Mouse (Mus musculus) MEL (cell line): ENCODE results near the gene Slx1b. TPM values are rescaled to one million over a fixed set of nuclear protein-coding genes. Genes with fewer than 3 reads are reported as not detected.

ENCODE experiments used
- DNase-seq: peaks from one replicate; pipeline ENCODE4 v3.0.0; 2011; ENCODE audit warnings: low read depth, low spot score
- H3K27ac ChIP-seq: 2 replicates; pipeline ENCODE4 v1.5.1; 2012; ENCODE audit warnings: low read depth, mild to moderate bottlenecking, control low read depth, low read length, moderate library complexity; ENCODE audit not compliant: control insufficient read depth
- H3K27me3 ChIP-seq, 2 experiments: fragments of 150-350 bp in 1 of 2; sonication (generic) in 1 of 2; 2 replicates each; pipeline ENCODE4 v1.6.1; 2012; ENCODE audit warnings: low read length in 2 of 2, mild to moderate bottlenecking in 2 of 2, improper control_type of control experiment in 1 of 2, moderate library complexity in 1 of 2; ENCODE audit not compliant: insufficient read depth in 2 of 2, control insufficient read depth in 1 of 2
- H3K36me3 ChIP-seq, 2 experiments: 2 replicates each; pipeline ENCODE4 v1.6.1; 2012 to 2014; ENCODE audit warnings: low read length in 2 of 2, improper control_type of control experiment in 1 of 2, inconsistent platforms in 1 of 2, mild to moderate bottlenecking in 1 of 2; ENCODE audit not compliant: insufficient read depth in 2 of 2, control insufficient read depth in 1 of 2
- H3K4me1 ChIP-seq, 2 experiments: fragments of 150-350 bp in 1 of 2; sonication (generic) in 1 of 2; 2 replicates each; pipeline ENCODE4 v1.6.1; 2012; ENCODE audit warnings: low read length in 2 of 2, improper control_type of control experiment in 1 of 2, mild to moderate bottlenecking in 1 of 2; ENCODE audit not compliant: insufficient read depth in 2 of 2, control insufficient read depth in 1 of 2
- H3K4me3 ChIP-seq, 2 experiments: fragments of 150-350 bp in 1 of 2; sonication (generic) in 1 of 2; 2 replicates each; pipeline ENCODE4 v1.5.1; 2012; ENCODE audit warnings: low read depth in 2 of 2, low read length in 2 of 2, mild to moderate bottlenecking in 2 of 2, moderate library complexity in 2 of 2, control low read depth in 1 of 2, improper control_type of control experiment in 1 of 2; ENCODE audit not compliant: control insufficient read depth in 1 of 2, insufficient read depth in 1 of 2
- H3K79me2 ChIP-seq: 2 replicates; pipeline ENCODE4 v1.6.1; 2012; ENCODE audit warnings: mild to moderate bottlenecking, low read length, moderate library complexity; ENCODE audit not compliant: control insufficient read depth, poor library complexity, insufficient read depth
- H3K9ac ChIP-seq: 2 replicates; pipeline ENCODE4 v1.6.1; 2012; ENCODE audit warnings: low read depth, mild to moderate bottlenecking, control low read depth, low read length, moderate library complexity; ENCODE audit not compliant: control insufficient read depth, poor library complexity, severe bottlenecking
- H3K9me3 ChIP-seq: fragments of 150-350 bp; sonication (generic); replicated peaks from 2 replicates; pipeline ENCODE4 v1.6.1; 2012; ENCODE audit warnings: mild to moderate bottlenecking, low read length, improper control_type of control experiment, moderate library complexity; ENCODE audit not compliant: insufficient read depth
- CHD1 ChIP-seq: IDR thresholded peaks from 2 replicates; pipeline ENCODE4 v1.6.1; 2012; ENCODE audit warnings: low read depth, mild to moderate bottlenecking, inconsistent platforms, low read length, improper control_type of control experiment
- CHD2 ChIP-seq: IDR thresholded peaks from 2 replicates; pipeline ENCODE4 v1.6.1; 2011; ENCODE audit warnings: low read length, improper control_type of control experiment
- CTCF ChIP-seq, 3 experiments: IDR thresholded peaks in 2 of 3; conservative IDR thresholded peaks in 1 of 3; 2 replicates each; pipeline ENCODE4 v1.5.1; 2011 to 2012; ENCODE audit warnings: low read length in 3 of 3, low read depth in 2 of 3, mild to moderate bottlenecking in 2 of 3, improper control_type of control experiment in 1 of 3, inconsistent platforms in 1 of 3, mixed read lengths in 1 of 3, moderate library complexity in 1 of 3; ENCODE audit not compliant: control insufficient read depth in 1 of 3, insufficient read depth in 1 of 3, poor library complexity in 1 of 3, severe bottlenecking in 1 of 3
- E2F4 ChIP-seq: IDR thresholded peaks from 2 replicates; pipeline ENCODE4 v1.6.1; 2011; ENCODE audit warnings: low read depth, low read length, improper control_type of control experiment, borderline replicate concordance
- ELF1 ChIP-seq: IDR thresholded peaks from 2 replicates; pipeline ENCODE4 v1.6.1; 2014; ENCODE audit warnings: low read depth, mild to moderate bottlenecking, inconsistent platforms, low read length, improper control_type of control experiment, moderate library complexity
- GABPA ChIP-seq: IDR thresholded peaks from 2 replicates; pipeline ENCODE4 v1.6.1; 2012; ENCODE audit warnings: low read depth, mild to moderate bottlenecking, inconsistent platforms, low read length, improper control_type of control experiment, moderate library complexity
- GATA1 ChIP-seq: IDR thresholded peaks from 2 replicates; pipeline ENCODE4 v1.6.1; 2011; ENCODE audit warnings: low read depth, low read length, improper control_type of control experiment
- HCFC1 ChIP-seq: IDR thresholded peaks from 2 replicates; pipeline ENCODE4 v1.6.1; 2012; ENCODE audit warnings: low read depth, mild to moderate bottlenecking, inconsistent platforms, low read length, improper control_type of control experiment, moderate library complexity
- MAFK ChIP-seq: IDR thresholded peaks from 2 replicates; pipeline ENCODE4 v1.6.1; 2011; ENCODE audit warnings: low read depth, mild to moderate bottlenecking, low read length, improper control_type of control experiment, borderline replicate concordance
- MAX ChIP-seq: IDR thresholded peaks from 2 replicates; pipeline ENCODE4 v1.6.1; 2011; ENCODE audit warnings: low read length, improper control_type of control experiment
- MXI1 ChIP-seq: IDR thresholded peaks from 2 replicates; pipeline ENCODE4 v1.6.1; 2011; ENCODE audit warnings: mild to moderate bottlenecking, low read depth, low read length, improper control_type of control experiment
- MYC ChIP-seq: IDR thresholded peaks from 2 replicates; pipeline ENCODE4 v1.6.1; 2011; ENCODE audit warnings: low read depth, mild to moderate bottlenecking, low read length, improper control_type of control experiment, moderate library complexity
- NRF1 ChIP-seq: IDR thresholded peaks from 2 replicates; pipeline ENCODE4 v1.6.1; 2014; ENCODE audit warnings: low read depth, mild to moderate bottlenecking, inconsistent platforms, low read length, improper control_type of control experiment, moderate library complexity; ENCODE audit not compliant: poor library complexity, insufficient read depth, severe bottlenecking
- POLR2AphosphoS2 ChIP-seq: IDR thresholded peaks from 2 replicates; pipeline ENCODE4 v1.6.1; 2011; ENCODE audit warnings: low read length, improper control_type of control experiment
- RAD21 ChIP-seq: IDR thresholded peaks from 2 replicates; pipeline ENCODE4 v1.6.1; 2011; ENCODE audit warnings: mild to moderate bottlenecking, low read depth, low read length, improper control_type of control experiment
- RCOR1 ChIP-seq: IDR thresholded peaks from 2 replicates; pipeline ENCODE4 v1.6.1; 2012; ENCODE audit warnings: low read depth, mild to moderate bottlenecking, inconsistent platforms, low read length, improper control_type of control experiment
- SMC3 ChIP-seq: IDR thresholded peaks from 2 replicates; pipeline ENCODE4 v1.6.1; 2011; ENCODE audit warnings: low read depth, low read length, improper control_type of control experiment
- TBP ChIP-seq: IDR thresholded peaks from 2 replicates; pipeline ENCODE4 v1.8.0; 2011; ENCODE audit warnings: low read depth, low read length, improper control_type of control experiment
- ZC3H11A ChIP-seq: IDR thresholded peaks from 2 replicates; pipeline ENCODE4 v1.6.1; 2012; ENCODE audit warnings: low read depth, mild to moderate bottlenecking, inconsistent platforms, low read length, improper control_type of control experiment
- ZKSCAN1 ChIP-seq: IDR thresholded peaks from 2 replicates; pipeline ENCODE4 v1.6.1; 2012; ENCODE audit warnings: low read depth, mild to moderate bottlenecking, inconsistent platforms, low read length, improper control_type of control experiment, moderate library complexity
- ZMIZ1 ChIP-seq: IDR thresholded peaks from 2 replicates; pipeline ENCODE4 v1.6.1; 2012; ENCODE audit warnings: low read depth, mild to moderate bottlenecking, inconsistent platforms, low read length, improper control_type of control experiment, moderate library complexity
- ZNF384 ChIP-seq: IDR thresholded peaks from 2 replicates; pipeline ENCODE4 v1.6.1; 2012; ENCODE audit warnings: low read depth, mild to moderate bottlenecking, inconsistent platforms, low read length, improper control_type of control experiment
- polyA plus RNA-seq, 2 experiments: library from polyadenylated mRNA; stranded (reverse) in 1 of 2; unstranded in 1 of 2; fragments of >175 nt in 1 of 2; fragments of >200 nt in 1 of 2; gene quantifications; 2 replicates each; pipeline versions ENCODE4 v1.2.1 to v1.2.4; 2012; ENCODE audit warnings: low replicate concordance in 2 of 2, low read depth in 1 of 2; ENCODE audit not compliant: insufficient read length in 2 of 2, insufficient read depth in 1 of 2, missing spikeins in 1 of 2
- total RNA-seq: library from RNA; depleted of rRNA; stranded (reverse); fragments of 300-350 nt; gene quantifications from 2 replicates; pipeline ENCODE4 v1.2.3, GENCODE M21; 2012

Slx1b gene
- total and polyA plus RNA-seq, 3 experiments: 4.6 to 10.2 TPM; not detected in 1

- TF ChIP-seq MAFK: no peak
- no peak for TF ChIP-seq NRF1
- no peak for TF ChIP-seq ELF1
- TF ChIP-seq TBP: 0 out of 2 replicates have a peak, but pooled peaks have one; percentile 43
- no peak for TF ChIP-seq ZMIZ1
- TF ChIP-seq GATA1: no peak
- TF ChIP-seq HCFC1: no peak
- no peak for TF ChIP-seq CHD2
- no peak for TF ChIP-seq ZNF384
- TF ChIP-seq, all 39 proteins: peak for 1
- Histone ChIP-seq H3K9me3 (no peaks in the 10 kb centered on the region), H3K79me2 (no peaks in the 10 kb centered on the region), H3K4me1 (no peaks in the 10 kb centered on the region), H3K27me3 (peaks cover 0 to 3% of the 10 kb centered on the region in 2 experiments; a peak in 2 of 4 replicates), H3K9ac (no peak overlapping the region), H3K36me3 (no peaks in the 10 kb centered on the region), H3K4me3 (no peak overlapping the region), H3K27ac (no peak overlapping the region)
- DNase-seq: peak; percentile 52
These were observed 26.1 kb upstream of the Slx1b start for GRCm38 (mm10) chr7:126721635-126722034.

DNA sequence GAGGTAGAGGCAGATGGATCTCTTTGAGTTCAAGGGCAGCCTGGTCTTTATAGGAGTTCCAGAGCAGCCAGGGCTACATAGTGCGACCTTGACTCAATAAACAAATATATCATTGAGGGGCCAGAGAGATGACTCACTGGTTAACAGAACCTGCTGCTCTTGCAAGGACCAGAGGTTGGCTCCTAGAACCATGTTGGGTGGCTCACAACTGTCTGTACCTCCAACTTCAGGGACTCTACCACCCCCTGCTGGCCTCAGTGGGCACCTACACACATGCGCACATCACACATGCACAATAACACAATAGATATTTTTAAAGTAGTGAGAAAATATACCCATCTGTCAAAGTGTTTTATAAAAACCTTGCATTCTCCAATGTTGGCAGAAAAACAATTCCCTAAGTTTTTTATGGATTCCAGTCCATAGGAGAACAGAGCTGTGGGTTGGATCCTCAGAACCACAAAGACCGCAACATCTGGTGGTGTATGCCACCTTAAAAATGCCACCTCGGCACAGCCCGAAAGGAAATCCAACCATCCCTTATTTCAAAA lies 23.3 kb upstream of the Slx1b start:
- Histone ChIP-seq H3K27me3 (peaks cover 3 to 6% of the 10 kb centered on the region in 2 experiments), H3K79me2 (no peaks in the 10 kb centered on the region), H3K4me3 (no peak overlapping the region), H3K4me1 (no peaks in the 10 kb centered on the region), H3K9me3 (no peaks in the 10 kb centered on the region), H3K9ac (no peak overlapping the region), H3K36me3 (no peaks in the 10 kb centered on the region), H3K27ac (no peak overlapping the region)
- DNase-seq: peak; percentile 55
- TF ChIP-seq SMC3 (peak; percentile 23; the same call in 1 of the 2 replicates), RAD21 (peak; percentile 43), CTCF (IDR thresholded peaks at IDR 0.05 in 2 of 3, conservative IDR thresholded peaks at IDR 0.05 in 1 of 3; ENCODE audit: control insufficient read depth in 1 of 3, insufficient read depth in 1 of 3, low read depth in 2 of 3, low read length in 3 of 3, poor library complexity in 1 of 3, severe bottlenecking in 1 of 3) (peak; percentile 48 to 52 (median 51); a peak in 5 of 6 replicates), ZC3H11A (0 out of 2 replicates have a peak, but pooled peaks have one; percentile 24), E2F4 (no peak), GABPA (no peak)

DNA sequence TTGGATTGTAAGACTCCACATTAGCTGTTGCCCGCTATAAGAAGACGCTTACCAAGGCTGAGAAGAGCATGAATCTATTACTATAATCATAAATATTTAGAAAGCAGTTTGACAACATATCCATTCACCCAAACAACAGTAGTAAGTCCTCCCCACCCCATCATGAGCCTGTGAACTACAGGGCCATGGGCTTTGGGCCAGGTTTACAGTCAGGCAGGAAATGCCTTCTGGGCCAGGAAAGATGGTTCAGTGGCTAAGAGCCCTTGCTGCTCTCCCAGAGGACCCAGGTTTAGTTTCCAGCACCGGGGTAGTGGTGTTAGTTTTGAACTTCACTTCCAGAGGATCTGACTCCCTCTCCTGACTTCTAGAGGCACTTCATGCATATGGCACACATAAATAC lies 22.0 kb upstream of the Slx1b start:
- Histone ChIP-seq H3K9ac (no peak overlapping the region), H3K4me1 (no peaks in the 10 kb centered on the region), H3K79me2 (no peaks in the 10 kb centered on the region), H3K27me3 (peaks cover 3 to 7% of the 10 kb centered on the region in 2 experiments), H3K4me3 (no peak overlapping the region), H3K9me3 (no peaks in the 10 kb centered on the region), H3K36me3 (no peaks in the 10 kb centered on the region), H3K27ac (no peak overlapping the region)
- TF ChIP-seq ZC3H11A (no peak), GABPA (no peak), RCOR1 (no peak), MXI1 (no peak), ZNF384 (no peak), ZMIZ1 (no peak), RAD21 (no peak), NRF1 (no peak), MYC (no peak), MAX (no peak), ZKSCAN1 (no peak), HCFC1 (no peak), CHD1 (no peak), MAFK (no peak), POLR2AphosphoS2 (no peak)
- DNase-seq: no peak
